Mouse (Mus musculus) heart, postnatal 0 days (tissue): Measurements from ENCODE around the gene Gm20695. TPM values are rescaled to one million over a fixed set of nuclear protein-coding genes. Genes with fewer than 3 reads are reported as not detected.
"Not testable (repeated sequence)": the region's sequence is repeated elsewhere in the genome, so short reads cannot be mapped to it uniquely, and the experiment has no call there.

Source experiments
- ATAC-seq: fragments of 200-750 bp; cut with Nextera tagmentation; 2 replicates; pipeline ENCODE4 v1.8.0; 2017; ENCODE audit warnings: low read depth, moderate number of reproducible peaks, moderate library complexity; ENCODE audit not compliant: insufficient read depth
- DNase-seq: peaks from one replicate; pipeline ENCODE4 v3.0.0-alpha.2; 2016; ENCODE audit warnings: low spot score
- H3K27ac ChIP-seq: fragments of 300-500 bp; sonication (generic); 2 replicates; pipeline ENCODE4 v1.5.1; 2014; ENCODE audit warnings: low read depth, mild to moderate bottlenecking
- H3K27me3 ChIP-seq: fragments of 300-500 bp; sonication (generic); 2 replicates; pipeline ENCODE4 v1.6.1; 2014; ENCODE audit warnings: low read length, mixed read lengths; ENCODE audit not compliant: control insufficient read depth, insufficient read depth
- H3K36me3 ChIP-seq: fragments of 300-500 bp; sonication (generic); replicated peaks from 2 replicates; pipeline ENCODE4 v1.6.1; 2014; ENCODE audit warnings: low read length, mixed read lengths; ENCODE audit not compliant: control insufficient read depth, insufficient read depth
- H3K4me1 ChIP-seq: fragments of 300-500 bp; sonication (generic); 2 replicates; pipeline ENCODE4 v1.6.1; 2014; ENCODE audit warnings: antibody characterized with exemption; ENCODE audit not compliant: control insufficient read depth, insufficient read depth
- H3K4me2 ChIP-seq: fragments of 300-500 bp; sonication (generic); 2 replicates; pipeline ENCODE4 v1.6.1; 2014; ENCODE audit warnings: low read depth, mild to moderate bottlenecking, low read length, moderate library complexity
- H3K4me3 ChIP-seq: fragments of 300-500 bp; sonication (generic); 2 replicates; pipeline ENCODE4 v1.5.1; 2014; ENCODE audit warnings: low read depth, low read length
- H3K9ac ChIP-seq: fragments of 300-500 bp; sonication (generic); replicated peaks from 2 replicates; pipeline ENCODE4 v1.6.1; 2014; ENCODE audit warnings: low read depth, low read length, mixed read lengths
- H3K9me3 ChIP-seq: fragments of 300-500 bp; sonication (generic); replicated peaks from 2 replicates; pipeline ENCODE4 v1.6.1; 2016; ENCODE audit warnings: low read length; ENCODE audit not compliant: control insufficient read depth
- CTCF ChIP-seq: IDR thresholded peaks from 2 replicates; pipeline ENCODE4 v1.5.1; 2016; ENCODE audit warnings: antibody characterized with exemption, control low read depth, low read depth
- EP300 ChIP-seq: IDR thresholded peaks from 2 replicates; pipeline ENCODE4 v1.6.1; 2016; ENCODE audit warnings: antibody characterized with exemption, low read depth
- WGBS: fragments of 180-500 bp; shearing (Covaris S2); extraction: QIAGEN DNeasy Blood & Tissue Kit; methylation state at CpG from one replicate; pipeline ENCODE4 v1.1.7; 2014; 5-methylcytosine and 5-hydroxymethylcytosine counted together
- polyA plus RNA-seq: library from polyadenylated mRNA; unstranded; fragments of >200 nt; fragmentation: Nextera tagmentation; extraction: Ambion mirVana; gene quantifications from 2 replicates; pipeline ENCODE4 v1.2.1, GENCODE M21; 2015
- total RNA-seq: library from RNA; depleted of rRNA; stranded (reverse); fragments of >200 nt; gene quantifications from 2 replicates; pipeline ENCODE4 v1.2.3, GENCODE M21; 2014; ENCODE audit warnings: low replicate concordance

Gene Gm20695
- total and polyA plus RNA-seq, 2 experiments from 2014 or later = 1.2 TPM; not detected in 1

GRCm38 (mm10) chr16:3846711-3847518 lies 37.5 kb upstream of the Gm20695 start, which contains the start of gene Zfp174:
Gene Zfp174 (plus strand): TSS chr16:3847268.
- Histone ChIP-seq H3K27ac (no peak within 1 kb of the TSS), H3K27me3 (no peaks in the 10 kb centered on the region), H3K9ac (peak within 1 kb of the TSS; percentile 49), H3K9me3 (no peaks in the 10 kb centered on the region), H3K4me3 (peak within 1 kb of the TSS; percentile 58), H3K4me1 (peaks cover 7% of the 10 kb centered on the region; the same call in 1 of the 2 replicates), H3K36me3 (no peaks in the 10 kb centered on the region), H3K4me2 (peak within 1 kb of the TSS; percentile 59)
- ATAC-seq = peak; percentile 99
- WGBS = 2% methylated on average over 38 of the region's 38 CpGs
- TF ChIP-seq EP300 (no peak), CTCF (0 out of 2 replicates have a peak, but pooled peaks have one; percentile 3)
- peak; percentile 97 for DNase-seq

- Histone ChIP-seq H3K4me3 (peak overlapping the region; percentile 58; the same call in 1 of the 2 replicates), H3K27ac (no peak overlapping the region), H3K27me3 (no peaks in the 10 kb centered on the region), H3K9ac (peak overlapping the region; percentile 49; the same call in 1 of the 2 replicates), H3K4me2 (peak overlapping the region; percentile 59), H3K4me1 (peaks cover 7% of the 10 kb centered on the region; the same call in 1 of the 2 replicates), H3K9me3 (no peaks in the 10 kb centered on the region), H3K36me3 (no peaks in the 10 kb centered on the region)
- ATAC-seq = no peak
- TF ChIP-seq EP300 (no peak), CTCF (no peak)
- 51% methylated on average over 4 of the region's 4 CpGs for WGBS
- no peak for DNase-seq
These were observed 36.6 kb upstream of the Gm20695 start for GRCm38 (mm10) chr16:3847871-3848270.

- DNase-seq (no peak), ATAC-seq (no peak)
- H3K4me3 ChIP-seq = no peak overlapping the region
- no peak overlapping the region for H3K4me2 ChIP-seq
- WGBS = 79% methylated on average over 3 of the region's 3 CpGs
- H3K27ac ChIP-seq = no peak overlapping the region
- H3K9ac ChIP-seq = no peak overlapping the region
- no peak for TF ChIP-seq CTCF
- no peak for TF ChIP-seq EP300
- H3K4me1 ChIP-seq = peaks cover 7% of the 10 kb centered on the region; the same call in 1 of the 2 replicates
- no peaks in the 10 kb centered on the region for H3K9me3 ChIP-seq
- H3K36me3 ChIP-seq = no peaks in the 10 kb centered on the region
- no peaks in the 10 kb centered on the region for H3K27me3 ChIP-seq
These were observed 36.0 kb upstream of the Gm20695 start for GRCm38 (mm10) chr16:3848416-3848815.

GRCm38 (mm10) chr16:3851301-3851700 lies 33.1 kb upstream of the Gm20695 start:
- not testable (repeated sequence) for H3K4me3 ChIP-seq, H3K36me3 ChIP-seq, H3K27me3 ChIP-seq, H3K4me2 ChIP-seq, H3K4me1 ChIP-seq, DNase-seq, ATAC-seq, H3K9ac ChIP-seq, H3K27ac ChIP-seq, H3K9me3 ChIP-seq
- 93% methylated on average over 12 of the region's 13 CpGs for WGBS

GRCm38 (mm10) chr16:3852586-3852985 lies 31.9 kb upstream of the Gm20695 start:
- H3K4me1 ChIP-seq = peaks cover 5% of the 10 kb centered on the region; the same call in 1 of the 2 replicates
- no peak overlapping the region for H3K4me2 ChIP-seq
- H3K4me3 ChIP-seq = no peak overlapping the region
- TF ChIP-seq CTCF (no peak), EP300 (no peak)
- H3K27ac ChIP-seq = no peak overlapping the region
- ATAC-seq (no peak), DNase-seq (no peak)
- H3K36me3 ChIP-seq = no peaks in the 10 kb centered on the region
- no peaks in the 10 kb centered on the region for H3K27me3 ChIP-seq
- no peak overlapping the region for H3K9ac ChIP-seq
- WGBS = 45% methylated on average over 8 of the region's 12 CpGs
- H3K9me3 ChIP-seq = no peaks in the 10 kb centered on the region
